Mouse (Mus musculus): ENCODE measurements around the gene Chit1.

GRCm38 (mm10) chr1:134071411-134072018 is 39.5 kb upstream of the Chit1 start:
- TF ChIP-seq CTCF (IDR thresholded peaks at IDR 0.05; ENCODE audit: low read depth, low read length) (no peak), TAL1 (conservative IDR thresholded peaks at IDR 0.05; ENCODE audit: low read depth, low read length) (no peak), GATA2 (IDR thresholded peaks at IDR 0.05; ENCODE audit: borderline replicate concordance, low read depth, low read length) (peak; percentile 39; the same call in 1 of the 2 replicates)

Measured in G1E (cell line).